Mouse (Mus musculus): ENCODE results near the gene Fbxl2. TPM values are rescaled to one million over a fixed set of nuclear protein-coding genes. Genes with fewer than 3 reads are reported as not detected.

Fbxl2 gene
- total RNA-seq, 2 experiments from 2014 or later = 0.93 TPM

- DNase-seq = no peak
- intact Hi-C loops (cut with DNase I) = no loop called here
Observed at GRCm38 (mm10) chr9:114025182-114025581, 20.8 kb downstream of the Fbxl2 start.

- DNase-seq = no peak
- intact Hi-C loops (cut with DNase I) = no loop called here
Observed at GRCm38 (mm10) chr9:114022141-114022540, 23.9 kb downstream of the Fbxl2 start.

- intact Hi-C loops (cut with DNase I) = no loop called here
- no peak for DNase-seq
Observed at GRCm38 (mm10) chr9:114019012-114019762, 26.8 kb downstream of the Fbxl2 start.

GRCm38 (mm10) chr9:114016402-114016801, 29.6 kb downstream of the Fbxl2 start:
- DNase-seq = no peak
- intact Hi-C loops (cut with DNase I) = no loop called here

GRCm38 (mm10) chr9:114015724-114016123, 30.3 kb downstream of the Fbxl2 start:
- no peak for DNase-seq
- intact Hi-C loops (cut with DNase I) = no loop called here

- DNase-seq = no peak
- intact Hi-C loops (cut with DNase I) = no loop called here
Observed at GRCm38 (mm10) chr9:114014034-114014433, 32.0 kb downstream of the Fbxl2 start.

- no peak for DNase-seq
- intact Hi-C loops (cut with DNase I) = no loop called here
Observed at GRCm38 (mm10) chr9:114011203-114011602, 34.8 kb downstream of the Fbxl2 start.

GRCm38 (mm10) chr9:114009526-114009925, 36.5 kb downstream of the Fbxl2 start:
- intact Hi-C loops (cut with DNase I) = no loop called here
- no peak for DNase-seq

- DNase-seq = no peak
- intact Hi-C loops (cut with DNase I) = no loop called here
Observed at GRCm38 (mm10) chr9:114007850-114008350, 38.1 kb downstream of the Fbxl2 start.

GRCm38 (mm10) chr9:114006801-114007200, 39.2 kb downstream of the Fbxl2 start:
- intact Hi-C loops (cut with DNase I) = no loop called here
- no peak for DNase-seq

GRCm38 (mm10) chr9:113998311-113998710, 47.7 kb downstream of the Fbxl2 start:
- no peak for DNase-seq
- intact Hi-C loops (cut with DNase I) = no loop called here

- intact Hi-C loops (cut with DNase I) = no loop called here
- DNase-seq = no peak
Observed at GRCm38 (mm10) chr9:113992810-113993209, 53.2 kb downstream of the Fbxl2 start.

- DNase-seq = peak; percentile 84 to 89
- intact Hi-C loops (cut with DNase I) = loop anchor here (1.0 kb wide), 1 partner anchor 126 kb away; no protein-coding TSS in a partner anchor
Observed at GRCm38 (mm10) chr9:113990547-113991248, 55.3 kb downstream of the Fbxl2 start.

- no peak for DNase-seq
Observed at GRCm38 (mm10) chr9:113984946-113985620, 60.9 kb downstream of the Fbxl2 start.

GRCm38 (mm10) chr9:113982883-113983670, 62.9 kb downstream of the Fbxl2 start:
- intact Hi-C loops (cut with DNase I) = loop anchor here (10.0 kb wide), 1 partner anchor 402 kb away; no protein-coding TSS in a partner anchor
- DNase-seq = no peak

More at GRCm38 (mm10) chr9:113984946-113985620, 60.9 kb downstream of the Fbxl2 start:
- intact Hi-C loops (cut with DNase I) = loop anchor here (10.0 kb wide), 1 partner anchor 400 kb away; no protein-coding TSS in a partner anchor

GRCm38 (mm10) chr9:113982451-113982850, 63.5 kb downstream of the Fbxl2 start:
- intact Hi-C loops (cut with DNase I) = loop anchor here (10.0 kb wide), 1 partner anchor 402 kb away; no protein-coding TSS in a partner anchor
- DNase-seq = no peak

GRCm38 (mm10) chr9:113981099-113981880, 64.7 kb downstream of the Fbxl2 start:
- peak; percentile 44 to 52 for DNase-seq
- intact Hi-C loops (cut with DNase I) = loop anchor here (10.0 kb wide), 1 partner anchor 404 kb away; no protein-coding TSS in a partner anchor

- DNase-seq = peak; percentile 12 to 19
- intact Hi-C loops (cut with DNase I) = no loop called here
Observed at GRCm38 (mm10) chr9:113979356-113979755, 66.6 kb downstream of the Fbxl2 start.

- intact Hi-C loops (cut with DNase I) = no loop called here
- no peak for DNase-seq
Observed at GRCm38 (mm10) chr9:113978656-113979055, 67.3 kb downstream of the Fbxl2 start.
